Mouse (Mus musculus) heart, embryonic 14.5 days (tissue): ENCODE measurements at regions not wholly inside any gene's neighbourhood (a gene's known extent, or its start where the extent isn't known, plus 50 kb on each side); places are given as distances from the start of the nearest gene placed in this dataset.

Source experiments
- ATAC-seq: fragments of 200-750 bp; cut with Nextera tagmentation; 2 replicates; pipeline ENCODE4 v1.8.0; 2017; ENCODE audit warnings: low read depth, moderate TSS enrichment; ENCODE audit not compliant: insufficient number of reproducible peaks, insufficient read depth, low FRiP score
- H3K27ac ChIP-seq, 2 experiments: fragments of 200-500 bp in 1 of 2; fragments of 300-500 bp in 1 of 2; sonication (generic) in 1 of 2; replicated peaks in 1 of 2; 2 replicates each; pipeline ENCODE4 v1.5.1; 2012 to 2014; ENCODE audit warnings: low read depth in 2 of 2, low read length in 2 of 2, control low read depth in 1 of 2, mild to moderate bottlenecking in 1 of 2, mixed read lengths in 1 of 2; ENCODE audit not compliant: control insufficient read depth in 1 of 2, insufficient read depth in 1 of 2
- H3K27me3 ChIP-seq: fragments of 300-500 bp; sonication (generic); 2 replicates; pipeline ENCODE4 v1.6.1; 2014; ENCODE audit warnings: mild to moderate bottlenecking, low read length, control low read depth; ENCODE audit not compliant: control insufficient read depth, insufficient read depth
- H3K36me3 ChIP-seq: fragments of 300-500 bp; sonication (generic); 2 replicates; pipeline ENCODE4 v1.6.1; 2014; ENCODE audit warnings: mild to moderate bottlenecking, control low read depth, low read length, mixed read lengths; ENCODE audit not compliant: control insufficient read depth, insufficient read depth
- H3K4me1 ChIP-seq, 2 experiments: fragments of 200-500 bp in 1 of 2; fragments of 300-500 bp in 1 of 2; sonication (generic) in 1 of 2; 2 replicates each; pipeline ENCODE4 v1.6.1; 2012 to 2014; ENCODE audit warnings: low read length in 2 of 2, control low read depth in 1 of 2, mixed read lengths in 1 of 2; ENCODE audit not compliant: control insufficient read depth in 2 of 2, insufficient read depth in 2 of 2
- H3K4me2 ChIP-seq: fragments of 300-500 bp; sonication (generic); 2 replicates; pipeline ENCODE4 v1.6.1; 2014; ENCODE audit warnings: mild to moderate bottlenecking, low read length
- H3K4me3 ChIP-seq, 2 experiments: fragments of 200-500 bp in 1 of 2; fragments of 300-500 bp in 1 of 2; sonication (generic) in 1 of 2; 2 replicates each; pipeline ENCODE4 v1.5.1; 2012 to 2014; ENCODE audit warnings: low read length in 2 of 2, mild to moderate bottlenecking in 2 of 2, control low read depth in 1 of 2, low read depth in 1 of 2, moderate library complexity in 1 of 2; ENCODE audit not compliant: control insufficient read depth in 1 of 2, insufficient read depth in 1 of 2
- H3K9ac ChIP-seq: fragments of 300-500 bp; sonication (generic); 2 replicates; pipeline ENCODE4 v1.6.1; 2014; ENCODE audit warnings: mild to moderate bottlenecking, low read length
- H3K9me3 ChIP-seq: fragments of 300-500 bp; sonication (generic); 2 replicates; pipeline ENCODE4 v1.6.1; 2016; ENCODE audit warnings: low read length, control low read depth; ENCODE audit not compliant: control insufficient read depth
- WGBS: fragments of 180-500 bp; shearing (Covaris S2); extraction: QIAGEN DNeasy Blood & Tissue Kit; methylation state at CpG from one replicate; pipeline ENCODE4 v1.1.7; 2014; 5-methylcytosine and 5-hydroxymethylcytosine counted together

- no peaks in the 10 kb centered on the region for H3K27me3 ChIP-seq
- H3K36me3 ChIP-seq = no peaks in the 10 kb centered on the region
- H3K27ac ChIP-seq = no peak overlapping the region
- no peak overlapping the region for H3K4me2 ChIP-seq
- H3K4me1 ChIP-seq = peaks cover 12 to 17% of the 10 kb centered on the region in 2 experiments; a peak in 3 of 4 replicates
- H3K9ac ChIP-seq = no peak overlapping the region
- H3K4me3 ChIP-seq = no peak overlapping the region
- WGBS = 45% methylated on average over 8 of the region's 8 CpGs
- no peak for ATAC-seq
- no peaks in the 10 kb centered on the region for H3K9me3 ChIP-seq
Observed at GRCm38 (mm10) chr13:52155588-52156086, 309.2 kb downstream of the Gadd45g start.

DNA sequence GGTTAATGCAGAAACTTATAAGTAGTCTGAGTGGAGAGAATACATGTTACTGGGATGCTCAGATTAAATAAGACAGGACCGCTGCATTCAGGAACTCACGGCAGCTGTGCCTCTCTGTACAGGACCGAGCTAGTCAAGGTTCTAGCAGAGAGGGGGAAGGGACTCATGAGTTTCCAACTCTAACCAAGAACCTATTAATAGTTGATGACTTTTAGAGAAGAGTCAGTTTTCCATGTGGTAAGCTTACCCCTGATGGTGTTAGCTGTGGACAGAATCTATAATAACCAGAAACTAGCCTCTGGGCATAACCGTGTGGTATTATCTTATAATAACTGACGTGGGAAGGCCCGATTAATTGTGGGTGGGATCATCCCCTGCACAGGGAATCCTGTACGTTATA lies 316.2 kb downstream of the Gadd45g start:
- no peak for ATAC-seq
- WGBS = 84% methylated on average over 7 of the region's 7 CpGs
- no peaks in the 10 kb centered on the region for H3K9me3 ChIP-seq
- H3K9ac ChIP-seq = no peak overlapping the region
- no peak overlapping the region for H3K27ac ChIP-seq
- H3K4me3 ChIP-seq = no peak overlapping the region
- no peaks in the 10 kb centered on the region for H3K4me1 ChIP-seq
- H3K4me2 ChIP-seq = no peak overlapping the region
- no peaks in the 10 kb centered on the region for H3K36me3 ChIP-seq
- H3K27me3 ChIP-seq = no peaks in the 10 kb centered on the region

GRCm38 (mm10) chr13:52165531-52165930 lies 319.1 kb downstream of the Gadd45g start:
- Histone ChIP-seq H3K9ac (no peak overlapping the region), H3K4me2 (no peak overlapping the region), H3K4me3 (no peak overlapping the region), H3K27me3 (no peaks in the 10 kb centered on the region), H3K4me1 (no peaks in the 10 kb centered on the region), H3K36me3 (no peaks in the 10 kb centered on the region), H3K9me3 (no peaks in the 10 kb centered on the region), H3K27ac (no peak overlapping the region)
- ATAC-seq = no peak
- 79% methylated on average over 1 of the region's 1 CpGs for WGBS

- Histone ChIP-seq H3K4me3 (no peak overlapping the region), H3K36me3 (no peaks in the 10 kb centered on the region), H3K27me3 (no peaks in the 10 kb centered on the region), H3K4me2 (no peak overlapping the region), H3K9ac (no peak overlapping the region), H3K4me1 (no peaks in the 10 kb centered on the region), H3K9me3 (no peaks in the 10 kb centered on the region), H3K27ac (no peak overlapping the region)
- ATAC-seq = no peak
- WGBS = 54% methylated on average over 5 of the region's 5 CpGs
Observed at GRCm38 (mm10) chr13:52167968-52168367, 321.5 kb downstream of the Gadd45g start.

GRCm38 (mm10) chr13:52172706-52173346 lies 326.3 kb downstream of the Gadd45g start:
- ATAC-seq = no peak
- Histone ChIP-seq H3K27me3 (no peaks in the 10 kb centered on the region), H3K36me3 (no peaks in the 10 kb centered on the region), H3K4me1 (no peaks in the 10 kb centered on the region), H3K9ac (no peak overlapping the region), H3K4me2 (no peak overlapping the region), H3K4me3 (no peak overlapping the region), H3K27ac (no peak overlapping the region), H3K9me3 (no peaks in the 10 kb centered on the region)
- 83% methylated on average over 9 of the region's 9 CpGs for WGBS

DNA sequence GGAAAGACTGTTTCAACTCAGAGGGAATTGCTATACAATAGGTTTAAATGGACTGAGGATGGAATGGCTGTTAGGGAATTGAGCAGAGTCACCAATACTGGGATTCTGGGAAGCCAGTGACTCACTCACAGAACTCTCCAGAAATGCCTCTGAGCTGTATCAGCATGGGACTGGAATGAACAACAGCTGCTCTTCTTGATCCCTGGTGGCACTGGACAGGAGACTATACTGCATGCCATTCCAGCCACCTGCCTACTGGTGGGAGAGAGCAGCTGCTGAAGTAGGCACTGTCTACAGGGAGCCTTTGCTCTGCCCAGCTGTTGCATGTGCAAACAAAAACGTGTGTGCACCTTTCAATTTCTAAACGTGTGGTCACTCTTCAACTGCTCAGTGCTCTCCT lies 329.2 kb downstream of the Gadd45g start:
- 69% methylated on average over 2 of the region's 2 CpGs for WGBS
- Histone ChIP-seq H3K4me2 (no peak overlapping the region), H3K27me3 (no peaks in the 10 kb centered on the region), H3K9me3 (no peaks in the 10 kb centered on the region), H3K4me3 (no peak overlapping the region), H3K9ac (no peak overlapping the region), H3K27ac (no peak overlapping the region), H3K4me1 (no peaks in the 10 kb centered on the region), H3K36me3 (no peaks in the 10 kb centered on the region)
- no peak for ATAC-seq

DNA sequence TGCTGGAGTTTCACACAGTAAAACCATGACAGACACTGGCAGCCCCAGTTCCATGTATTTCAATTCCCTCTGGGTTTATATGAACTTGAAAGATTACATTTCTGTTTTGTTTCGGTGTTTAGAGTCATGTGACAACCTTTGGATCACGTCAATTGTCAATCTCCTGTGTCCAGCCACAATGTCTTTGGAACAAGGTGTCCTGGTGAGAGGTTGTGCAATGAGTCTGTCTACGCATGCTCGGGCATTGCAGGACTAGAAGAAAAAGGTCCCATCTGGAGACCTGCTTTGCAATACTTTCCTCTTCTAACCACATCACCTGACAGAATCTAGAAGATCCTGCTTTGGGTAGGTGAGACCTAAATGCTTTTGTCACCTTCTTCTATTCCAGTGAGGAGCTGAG lies 333.5 kb downstream of the Gadd45g start:
- H3K4me2 ChIP-seq = no peak overlapping the region
- 82% methylated on average over 4 of the region's 4 CpGs for WGBS
- H3K36me3 ChIP-seq = no peaks in the 10 kb centered on the region
- H3K27me3 ChIP-seq = no peaks in the 10 kb centered on the region
- no peak overlapping the region for H3K4me3 ChIP-seq
- no peaks in the 10 kb centered on the region for H3K9me3 ChIP-seq
- H3K9ac ChIP-seq = no peak overlapping the region
- no peak overlapping the region for H3K27ac ChIP-seq
- no peak for ATAC-seq
- H3K4me1 ChIP-seq = no peaks in the 10 kb centered on the region

- no peaks in the 10 kb centered on the region for H3K27me3 ChIP-seq
- no peak overlapping the region for H3K9ac ChIP-seq
- ATAC-seq = no peak
- 75% methylated on average over 5 of the region's 5 CpGs for WGBS
- H3K4me3 ChIP-seq = no peak overlapping the region
- H3K9me3 ChIP-seq = no peaks in the 10 kb centered on the region
- no peaks in the 10 kb centered on the region for H3K36me3 ChIP-seq
- no peak overlapping the region for H3K27ac ChIP-seq
- H3K4me2 ChIP-seq = no peak overlapping the region
- peaks cover 4 to 6% of the 10 kb centered on the region in 2 experiments; a peak in 2 of 4 replicates for H3K4me1 ChIP-seq
Observed at GRCm38 (mm10) chr13:52183635-52184034, 337.2 kb downstream of the Gadd45g start.
